Mouse (Mus musculus): ENCODE measurements around the gene Vdac1.

GRCm38 (mm10) chr11:52359686-52360470 lies 782 bp upstream of the Vdac1 start:
- TF ChIP-seq CTCF (IDR thresholded peaks at IDR 0.05; ENCODE audit: borderline replicate concordance, extremely low read depth, insufficient read depth, insufficient read length) (no peak), POLR2A (IDR thresholded peaks at IDR 0.05; ENCODE audit: borderline replicate concordance, extremely low read depth, insufficient read depth, insufficient read length, poor library complexity, severe bottlenecking) (no peak)
